Mouse (Mus musculus): ENCODE measurements at regions not wholly inside any gene's neighbourhood (a gene's known extent, or its start where the extent isn't known, plus 50 kb on each side); places are given as distances from the start of the nearest gene placed in this dataset.

DNA sequence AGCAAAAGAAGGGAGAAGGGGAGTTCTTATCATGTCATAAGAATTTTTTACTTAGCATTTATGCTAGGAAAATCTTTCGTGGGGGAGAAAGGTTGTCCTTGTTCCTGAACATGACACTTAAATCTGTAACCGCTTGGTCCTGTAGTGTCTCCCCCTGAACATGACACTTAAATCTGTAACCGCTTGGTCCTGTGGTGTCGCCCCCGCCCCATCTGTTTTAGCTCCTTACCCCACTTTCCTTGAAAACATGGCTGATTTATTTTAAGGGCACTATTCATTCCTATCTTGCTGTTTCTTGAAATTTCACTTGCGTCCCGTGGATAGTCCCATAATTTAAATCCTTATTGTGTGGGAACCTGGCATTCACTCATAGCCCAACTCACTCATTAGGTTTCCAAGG, 82.2 kb downstream of the Rap2a start:
- Histone ChIP-seq H3K4me1 (ENCODE audit: control insufficient read depth, insufficient read depth, low read length) (no peaks in the 10 kb centered on the region), H3K27me3 (replicated peaks; ENCODE audit: control insufficient read depth, insufficient read depth, low read length) (no peaks in the 10 kb centered on the region), H3K9me3 (ENCODE audit: control insufficient read depth, low read length) (no peaks in the 10 kb centered on the region), H3K4me3 (ENCODE audit: low read length) (no peak overlapping the region), H3K4me2 (ENCODE audit: low read depth, low read length) (no peak overlapping the region), H3K9ac (ENCODE audit: low read depth, low read length) (no peak overlapping the region), H3K27ac (ENCODE audit: low read length) (no peak overlapping the region), H3K36me3 (ENCODE audit: control insufficient read depth, insufficient read depth, low read length) (no peaks in the 10 kb centered on the region)
- WGBS = 93% methylated on average over 7 of the region's 7 CpGs
- ATAC-seq = no peak

DNA sequence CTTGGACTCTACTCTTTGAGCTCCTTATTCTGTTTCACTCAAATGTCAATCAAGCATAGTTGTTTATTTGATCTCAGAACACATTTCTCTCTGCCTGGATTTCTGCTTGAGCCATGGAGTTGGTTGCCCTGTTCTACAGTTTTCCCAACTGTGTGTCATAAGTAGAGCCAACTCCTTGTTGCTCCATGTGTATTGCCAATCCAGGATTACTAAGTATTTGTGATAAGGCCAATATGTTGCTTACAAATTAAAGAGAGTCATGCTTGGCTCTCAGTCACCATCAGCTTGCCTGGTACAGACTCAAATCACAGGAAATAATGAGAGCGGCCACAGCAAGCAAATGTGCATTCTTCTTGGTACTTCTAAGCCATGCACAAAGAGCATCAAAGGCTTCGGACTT, 82.7 kb downstream of the Rap2a start:
- no peaks in the 10 kb centered on the region for H3K36me3 ChIP-seq (ENCODE audit: control insufficient read depth, insufficient read depth, low read length)
- no peak overlapping the region for H3K9ac ChIP-seq (ENCODE audit: low read depth, low read length)
- H3K4me2 ChIP-seq (ENCODE audit: low read depth, low read length) = no peak overlapping the region
- no peak overlapping the region for H3K4me3 ChIP-seq (ENCODE audit: low read length)
- ATAC-seq = no peak
- H3K9me3 ChIP-seq (ENCODE audit: control insufficient read depth, low read length) = no peaks in the 10 kb centered on the region
- no peaks in the 10 kb centered on the region for H3K4me1 ChIP-seq (ENCODE audit: control insufficient read depth, insufficient read depth, low read length)
- H3K27ac ChIP-seq (ENCODE audit: low read length) = no peak overlapping the region
- WGBS = 95% methylated on average over 2 of the region's 2 CpGs
- H3K27me3 ChIP-seq (replicated peaks; ENCODE audit: control insufficient read depth, insufficient read depth, low read length) = no peaks in the 10 kb centered on the region

- Histone ChIP-seq H3K36me3 (ENCODE audit: control insufficient read depth, insufficient read depth, low read length) (no peaks in the 10 kb centered on the region), H3K9ac (ENCODE audit: low read depth, low read length) (no peak overlapping the region), H3K27me3 (replicated peaks; ENCODE audit: control insufficient read depth, insufficient read depth, low read length) (no peaks in the 10 kb centered on the region), H3K4me1 (ENCODE audit: control insufficient read depth, insufficient read depth, low read length) (no peaks in the 10 kb centered on the region), H3K9me3 (ENCODE audit: control insufficient read depth, low read length) (no peaks in the 10 kb centered on the region), H3K4me2 (ENCODE audit: low read depth, low read length) (no peak overlapping the region), H3K27ac (ENCODE audit: low read length) (no peak overlapping the region), H3K4me3 (ENCODE audit: low read length) (no peak overlapping the region)
- no peak for ATAC-seq
- WGBS = 53% methylated on average over 1 of the region's 1 CpGs
Observed at GRCm38 (mm10) chr14:120566945-120567344, 88.7 kb downstream of the Rap2a start.

GRCm38 (mm10) chr14:120568054-120568453, 89.8 kb downstream of the Rap2a start:
- no peaks in the 10 kb centered on the region for H3K4me1 ChIP-seq (ENCODE audit: control insufficient read depth, insufficient read depth, low read length)
- H3K27me3 ChIP-seq (replicated peaks; ENCODE audit: control insufficient read depth, insufficient read depth, low read length) = no peaks in the 10 kb centered on the region
- H3K4me2 ChIP-seq (ENCODE audit: low read depth, low read length) = no peak overlapping the region
- no peak overlapping the region for H3K4me3 ChIP-seq (ENCODE audit: low read length)
- H3K9ac ChIP-seq (ENCODE audit: low read depth, low read length) = no peak overlapping the region
- ATAC-seq = no peak
- WGBS = 65% methylated on average over 4 of the region's 4 CpGs
- H3K27ac ChIP-seq (ENCODE audit: low read length) = no peak overlapping the region
- no peaks in the 10 kb centered on the region for H3K9me3 ChIP-seq (ENCODE audit: control insufficient read depth, low read length)
- no peaks in the 10 kb centered on the region for H3K36me3 ChIP-seq (ENCODE audit: control insufficient read depth, insufficient read depth, low read length)

GRCm38 (mm10) chr14:120572238-120572637, 94.0 kb downstream of the Rap2a start:
- H3K27me3 ChIP-seq (replicated peaks; ENCODE audit: control insufficient read depth, insufficient read depth, low read length) = no peaks in the 10 kb centered on the region
- 78% methylated on average over 10 of the region's 10 CpGs for WGBS

DNA sequence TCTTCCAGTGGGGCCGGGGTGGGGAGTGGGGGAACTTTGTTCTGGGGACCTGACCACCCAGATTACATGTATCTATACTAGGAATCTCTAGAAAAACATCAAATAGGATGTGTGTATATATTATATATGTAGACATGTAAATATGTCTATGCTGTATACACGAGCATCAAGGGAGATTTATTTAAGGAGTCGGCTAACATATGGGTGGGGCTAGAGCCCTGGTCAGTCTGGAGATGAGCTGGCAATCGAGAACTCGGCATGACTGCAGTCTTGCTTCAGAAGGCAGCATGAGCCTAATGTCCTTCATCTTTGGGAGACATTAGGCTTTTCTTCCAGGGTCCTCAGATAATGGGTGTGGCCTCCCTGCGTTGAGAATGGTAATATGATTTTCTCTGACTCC, 97.0 kb downstream of the Rap2a start:
- H3K9me3 ChIP-seq (ENCODE audit: control insufficient read depth, low read length) = no peaks in the 10 kb centered on the region
- 55% methylated on average over 6 of the region's 6 CpGs for WGBS
- H3K9ac ChIP-seq (ENCODE audit: low read depth, low read length) = no peak overlapping the region
- no peak overlapping the region for H3K27ac ChIP-seq (ENCODE audit: low read length)
- H3K4me3 ChIP-seq (ENCODE audit: low read length) = no peak overlapping the region
- no peak overlapping the region for H3K4me2 ChIP-seq (ENCODE audit: low read depth, low read length)
- H3K27me3 ChIP-seq (replicated peaks; ENCODE audit: control insufficient read depth, insufficient read depth, low read length) = no peaks in the 10 kb centered on the region
- no peaks in the 10 kb centered on the region for H3K4me1 ChIP-seq (ENCODE audit: control insufficient read depth, insufficient read depth, low read length)
- no peaks in the 10 kb centered on the region for H3K36me3 ChIP-seq (ENCODE audit: control insufficient read depth, insufficient read depth, low read length)
- no peak for ATAC-seq

More at GRCm38 (mm10) chr14:120572238-120572637, 94.0 kb downstream of the Rap2a start:
- no peaks in the 10 kb centered on the region for H3K36me3 ChIP-seq (ENCODE audit: control insufficient read depth, insufficient read depth, low read length)
- H3K4me2 ChIP-seq (ENCODE audit: low read depth, low read length) = no peak overlapping the region
- H3K9me3 ChIP-seq (ENCODE audit: control insufficient read depth, low read length) = no peaks in the 10 kb centered on the region
- no peak overlapping the region for H3K4me3 ChIP-seq (ENCODE audit: low read length)
- H3K9ac ChIP-seq (ENCODE audit: low read depth, low read length) = no peak overlapping the region
- ATAC-seq = no peak
- H3K27ac ChIP-seq (ENCODE audit: low read length) = no peak overlapping the region
- no peaks in the 10 kb centered on the region for H3K4me1 ChIP-seq (ENCODE audit: control insufficient read depth, insufficient read depth, low read length)

DNA sequence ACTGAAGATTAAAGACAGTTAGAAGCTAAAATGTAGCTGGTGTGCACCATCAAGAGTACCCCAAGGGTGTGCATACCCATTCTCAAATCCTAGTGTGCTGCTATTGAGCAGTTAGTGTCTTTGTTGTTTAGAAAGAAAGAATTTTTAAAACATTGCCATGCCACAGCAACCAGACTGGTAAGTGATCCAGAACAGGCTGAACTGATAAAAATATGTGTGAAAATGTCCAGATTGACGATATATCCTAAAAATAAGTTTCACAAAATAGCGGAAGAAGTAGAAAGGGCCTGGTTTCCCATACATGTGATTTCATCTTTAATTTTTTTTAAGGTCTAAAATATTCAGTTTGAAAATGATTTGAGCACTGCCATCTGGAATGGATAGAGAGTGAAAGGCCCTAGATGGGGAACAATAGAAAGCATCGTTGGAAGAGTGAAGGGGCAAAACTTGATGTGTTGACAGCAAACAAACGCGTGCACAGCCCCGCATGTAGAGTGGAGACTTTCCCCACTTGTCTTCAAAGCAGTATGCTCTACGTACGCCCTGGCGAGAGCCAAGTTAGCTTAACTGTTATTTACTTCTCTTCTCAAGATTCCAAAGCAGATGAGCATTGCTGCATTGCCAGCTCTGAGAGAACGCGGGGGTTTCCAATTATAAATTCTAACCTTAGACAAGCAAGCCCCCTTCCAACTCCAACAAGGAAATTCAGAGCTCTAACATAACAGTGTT, 100.3 kb downstream of the Rap2a start:
- H3K4me1 ChIP-seq (ENCODE audit: control insufficient read depth, insufficient read depth, low read length) = no peaks in the 10 kb centered on the region
- H3K27ac ChIP-seq (ENCODE audit: low read length) = no peak overlapping the region
- H3K4me3 ChIP-seq (ENCODE audit: low read length) = no peak overlapping the region
- H3K9ac ChIP-seq (ENCODE audit: low read depth, low read length) = no peak overlapping the region
- H3K27me3 ChIP-seq (replicated peaks; ENCODE audit: control insufficient read depth, insufficient read depth, low read length) = no peaks in the 10 kb centered on the region
- 85% methylated on average over 11 of the region's 11 CpGs for WGBS
- H3K9me3 ChIP-seq (ENCODE audit: control insufficient read depth, low read length) = no peaks in the 10 kb centered on the region
- ATAC-seq = no peak
- no peaks in the 10 kb centered on the region for H3K36me3 ChIP-seq (ENCODE audit: control insufficient read depth, insufficient read depth, low read length)
- H3K4me2 ChIP-seq (ENCODE audit: low read depth, low read length) = no peak overlapping the region

- ATAC-seq = no peak
- Histone ChIP-seq H3K27me3 (replicated peaks; ENCODE audit: control insufficient read depth, insufficient read depth, low read length) (no peaks in the 10 kb centered on the region), H3K4me1 (ENCODE audit: control insufficient read depth, insufficient read depth, low read length) (no peaks in the 10 kb centered on the region), H3K4me3 (ENCODE audit: low read length) (no peak overlapping the region), H3K4me2 (ENCODE audit: low read depth, low read length) (no peak overlapping the region), H3K27ac (ENCODE audit: low read length) (no peak overlapping the region), H3K9ac (ENCODE audit: low read depth, low read length) (no peak overlapping the region), H3K36me3 (ENCODE audit: control insufficient read depth, insufficient read depth, low read length) (no peaks in the 10 kb centered on the region), H3K9me3 (ENCODE audit: control insufficient read depth, low read length) (no peaks in the 10 kb centered on the region)
- WGBS = 79% methylated on average over 3 of the region's 3 CpGs
Observed at GRCm38 (mm10) chr14:120583807-120584206, 105.6 kb downstream of the Rap2a start.

DNA sequence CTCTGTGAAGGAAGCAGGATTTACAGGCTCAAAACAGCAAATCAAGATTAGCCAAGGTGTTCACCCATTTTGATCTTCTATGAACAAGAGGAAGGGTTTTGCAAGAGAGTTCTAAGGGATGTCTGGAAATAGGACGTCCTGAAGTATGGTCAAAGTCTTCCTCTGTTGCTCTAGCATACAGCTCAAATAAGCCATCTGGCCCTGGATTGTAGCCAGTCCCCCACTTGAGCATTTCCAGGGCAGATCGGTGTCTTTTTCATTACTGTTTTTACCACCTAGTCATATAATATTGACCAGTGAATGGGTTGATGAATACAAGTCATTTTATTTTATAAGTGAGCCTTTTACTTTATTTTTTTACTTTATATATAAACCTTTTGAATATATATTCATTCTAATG, 113.9 kb downstream of the Rap2a start:
- Histone ChIP-seq H3K36me3 (ENCODE audit: control insufficient read depth, insufficient read depth, low read length) (no peaks in the 10 kb centered on the region), H3K4me3 (ENCODE audit: low read length) (no peak overlapping the region), H3K27me3 (replicated peaks; ENCODE audit: control insufficient read depth, insufficient read depth, low read length) (no peaks in the 10 kb centered on the region), H3K4me1 (ENCODE audit: control insufficient read depth, insufficient read depth, low read length) (no peaks in the 10 kb centered on the region), H3K9ac (ENCODE audit: low read depth, low read length) (no peak overlapping the region), H3K27ac (ENCODE audit: low read length) (no peak overlapping the region), H3K9me3 (ENCODE audit: control insufficient read depth, low read length) (no peaks in the 10 kb centered on the region), H3K4me2 (ENCODE audit: low read depth, low read length) (no peak overlapping the region)
- no peak for ATAC-seq
- 70% methylated on average over 2 of the region's 2 CpGs for WGBS

- H3K4me2 ChIP-seq (ENCODE audit: low read depth, low read length) = no peak overlapping the region
- no peak overlapping the region for H3K4me3 ChIP-seq (ENCODE audit: low read length)
- H3K27ac ChIP-seq (ENCODE audit: low read length) = no peak overlapping the region
- peaks cover 3% of the 10 kb centered on the region; the same call in 1 of the 2 replicates for H3K4me1 ChIP-seq (ENCODE audit: control insufficient read depth, insufficient read depth, low read length)
- 89% methylated on average over 9 of the region's 9 CpGs for WGBS
- ATAC-seq = no peak
- no peaks in the 10 kb centered on the region for H3K9me3 ChIP-seq (ENCODE audit: control insufficient read depth, low read length)
- H3K9ac ChIP-seq (ENCODE audit: low read depth, low read length) = no peak overlapping the region
- H3K27me3 ChIP-seq (replicated peaks; ENCODE audit: control insufficient read depth, insufficient read depth, low read length) = no peaks in the 10 kb centered on the region
- no peaks in the 10 kb centered on the region for H3K36me3 ChIP-seq (ENCODE audit: control insufficient read depth, insufficient read depth, low read length)
Observed at GRCm38 (mm10) chr14:120600414-120600935, 122.2 kb downstream of the Rap2a start.

Measured in intestine, embryonic 16.5 days (tissue).